Mouse (Mus musculus): ENCODE results near the gene Ncapd3.

The Ncapd3 gene

GRCm38 (mm10) chr9:27030763-27031100, 757 bp downstream of the Ncapd3 start:
- no peak for DNase-seq (ENCODE audit: extremely low read depth, insufficient read length, low spot score)

GRCm38 (mm10) chr9:27043892-27044291, 13.9 kb downstream of the Ncapd3 start:
- DNase-seq (ENCODE audit: extremely low read depth, insufficient read length, low spot score): no peak

GRCm38 (mm10) chr9:27049492-27049891, 19.5 kb downstream of the Ncapd3 start:
- no peak for DNase-seq (ENCODE audit: extremely low read depth, insufficient read length, low spot score)

DNA sequence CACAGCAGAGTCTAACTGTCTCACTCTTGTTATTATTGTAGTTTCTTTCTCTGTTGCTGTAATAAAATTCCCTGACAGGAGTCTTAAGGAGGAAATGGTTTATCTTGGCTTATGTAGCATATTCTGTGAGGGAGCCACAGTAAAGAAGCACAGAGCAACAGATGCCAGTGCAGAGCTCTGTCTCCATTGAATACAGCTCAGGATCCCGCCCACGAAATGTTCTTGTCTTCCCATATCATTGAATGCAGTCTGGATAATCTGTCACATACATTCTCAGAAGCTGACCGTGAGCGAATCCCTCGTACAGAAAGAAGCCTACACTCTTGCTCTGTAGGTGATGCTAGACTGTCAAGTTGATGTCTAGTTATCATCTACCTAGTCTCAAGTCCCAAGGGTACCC, 28.4 kb downstream of the Ncapd3 start:
- DNase-seq (ENCODE audit: extremely low read depth, insufficient read length, low spot score): no peak

DNA sequence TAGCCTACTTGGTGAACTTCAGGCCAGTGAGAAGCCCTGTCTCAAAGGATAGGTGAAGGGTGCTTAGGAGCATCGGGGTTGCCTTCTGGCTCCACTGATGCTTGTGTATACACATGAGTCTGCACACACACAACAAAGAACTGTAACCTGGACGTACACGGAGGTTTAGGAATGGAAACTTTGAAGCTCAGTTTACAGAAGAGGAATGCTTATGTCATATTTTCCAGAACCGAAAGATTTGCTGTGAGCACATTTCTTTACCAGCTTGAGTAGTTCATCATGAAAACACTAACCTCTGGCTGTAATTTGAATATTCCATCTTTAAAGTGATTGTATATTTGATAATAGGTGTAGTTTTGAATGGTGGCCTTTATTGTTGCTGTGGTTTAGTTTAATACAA, 40.9 kb downstream of the Ncapd3 start:
- DNase-seq (ENCODE audit: extremely low read depth, insufficient read length, low spot score): no peak

DNA sequence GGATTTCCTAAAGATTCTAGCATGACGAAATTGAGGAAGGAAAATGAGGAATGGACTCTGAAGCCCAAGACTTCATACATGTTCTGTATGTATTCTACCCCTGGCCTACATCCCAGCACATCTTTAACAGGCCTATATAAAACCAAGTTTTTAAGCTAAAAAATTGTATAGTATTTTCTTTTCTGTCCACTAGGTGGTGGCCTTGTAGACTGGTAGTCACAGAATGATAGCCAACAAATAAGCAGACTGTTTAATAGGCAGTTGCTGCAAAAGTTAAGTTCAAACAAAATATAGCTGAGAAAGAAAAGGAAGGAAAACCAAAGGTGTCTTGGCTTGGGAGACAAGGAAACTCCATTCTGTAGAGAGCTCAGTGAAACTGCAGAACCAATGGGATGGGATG, 44.7 kb downstream of the Ncapd3 start:
- no peak for DNase-seq (ENCODE audit: extremely low read depth, insufficient read length, low spot score)

- no peak for DNase-seq (ENCODE audit: extremely low read depth, insufficient read length, low spot score)
Measured at GRCm38 (mm10) chr9:27075812-27076211, 45.8 kb downstream of the Ncapd3 start.

DNA sequence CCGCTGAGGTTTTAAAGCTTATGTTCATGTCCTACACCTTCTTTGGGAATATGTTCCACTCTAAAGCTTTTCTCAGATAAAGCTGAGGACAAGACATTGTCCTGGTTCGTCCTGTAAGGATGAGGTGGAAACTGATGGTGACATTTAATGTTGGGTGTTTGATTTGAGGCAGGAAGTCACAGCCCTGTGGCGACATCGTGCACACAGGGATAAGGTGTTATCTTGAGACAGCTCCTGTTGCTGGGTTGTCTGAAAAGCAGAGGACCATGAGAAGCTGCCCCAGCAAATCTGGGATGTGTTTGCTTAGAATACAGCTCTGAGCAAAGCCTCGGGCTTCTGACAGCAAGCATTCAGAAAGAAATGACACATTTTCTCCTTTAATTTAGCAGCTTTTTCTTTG, 56.3 kb downstream of the Ncapd3 start:
- DNase-seq (ENCODE audit: extremely low read depth, insufficient read length, low spot score): no peak

DNA sequence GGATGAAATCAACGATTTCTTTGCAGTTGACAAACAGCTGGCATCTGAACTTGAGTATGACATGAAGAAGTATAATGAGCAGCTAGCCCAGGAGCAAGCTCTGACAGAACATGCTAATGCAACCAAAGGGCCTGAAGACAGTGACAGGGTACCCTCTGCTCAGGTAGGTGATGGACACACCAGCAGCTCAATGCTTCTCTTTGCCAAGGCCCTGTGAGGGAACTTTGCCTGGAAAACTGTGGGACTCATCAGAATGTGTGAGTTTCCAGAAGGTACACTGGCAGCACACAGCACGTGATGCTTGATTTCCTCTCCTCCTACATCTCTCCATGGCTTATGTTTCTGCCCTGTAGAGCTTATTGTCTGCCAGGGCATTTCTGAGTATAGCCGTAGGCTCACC, 57.4 kb downstream of the Ncapd3 start:
- no peak for DNase-seq (ENCODE audit: extremely low read depth, insufficient read length, low spot score)

- no peak for DNase-seq (ENCODE audit: extremely low read depth, insufficient read length, low spot score)
Measured at GRCm38 (mm10) chr9:27090134-27090533, 60.2 kb downstream of the Ncapd3 start.

DNA sequence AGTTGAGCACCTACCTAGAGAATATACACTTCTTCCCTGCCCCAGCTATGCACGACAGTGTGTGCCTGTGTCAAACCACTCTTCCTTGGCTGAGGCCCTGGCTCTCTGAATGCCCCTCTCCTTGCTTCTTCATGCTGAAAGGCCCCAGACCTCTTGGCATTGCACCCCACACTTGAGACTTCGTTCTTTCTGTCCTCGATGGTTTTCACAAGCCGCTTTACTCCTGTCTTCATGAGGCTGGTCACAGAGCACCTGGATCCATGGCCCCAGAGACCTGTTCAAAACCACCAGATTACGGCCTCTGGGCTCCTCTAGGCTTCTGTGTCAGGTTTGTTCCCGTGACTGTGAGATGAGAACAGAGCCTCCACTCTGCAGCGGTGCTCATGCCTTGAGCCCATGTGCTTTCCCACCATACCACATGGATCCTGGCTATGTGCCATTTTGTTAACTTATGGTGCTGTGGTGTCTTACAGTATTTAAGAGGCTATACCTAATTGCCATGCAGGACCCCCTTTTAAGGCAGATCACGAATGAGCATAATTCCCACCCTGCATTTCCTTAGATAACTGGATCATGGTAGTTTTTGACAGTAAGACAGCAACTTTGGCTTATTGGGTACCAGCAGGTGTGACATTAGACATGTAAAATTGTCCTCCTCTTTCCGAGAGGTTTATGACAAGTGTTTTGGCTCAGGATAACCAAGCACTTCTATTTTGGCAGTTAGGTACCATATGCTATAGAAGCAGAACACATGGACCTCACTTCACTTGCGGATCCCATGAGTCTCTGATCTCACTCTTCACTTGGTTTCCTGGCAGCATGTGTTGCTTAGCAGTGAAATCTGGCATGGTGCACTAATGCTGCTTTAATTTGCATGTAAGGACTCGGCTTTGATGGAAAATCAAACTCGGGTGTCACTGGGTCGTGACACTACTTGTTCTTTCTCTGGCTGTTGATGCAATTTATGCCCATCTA, 61.1 kb downstream of the Ncapd3 start:
- DNase-seq (ENCODE audit: extremely low read depth, insufficient read length, low spot score): no peak

DNA sequence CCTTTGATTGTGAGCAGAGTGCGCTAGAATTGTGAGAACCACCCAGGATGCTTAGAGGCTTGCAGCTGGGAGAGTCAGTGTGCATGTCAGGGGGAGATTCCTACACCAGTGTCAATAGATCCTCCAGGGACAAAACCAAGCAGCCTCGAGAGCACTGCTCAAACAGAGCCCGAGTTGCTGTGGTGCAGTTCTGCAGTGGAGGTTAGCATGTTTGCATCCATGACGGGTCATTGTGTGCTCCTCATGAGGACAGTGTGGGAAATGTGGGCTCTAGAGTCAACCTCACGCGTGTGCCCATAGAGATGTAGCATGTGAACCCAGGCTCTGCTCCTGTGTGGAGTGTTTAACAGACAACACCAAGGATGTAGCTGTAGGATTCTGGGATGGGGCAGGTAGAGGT, 62.9 kb downstream of the Ncapd3 start:
- DNase-seq (ENCODE audit: extremely low read depth, insufficient read length, low spot score): no peak

- no peak for DNase-seq (ENCODE audit: extremely low read depth, insufficient read length, low spot score)
Measured at GRCm38 (mm10) chr9:27098092-27098491, 68.1 kb downstream of the Ncapd3 start.

- no peak for DNase-seq (ENCODE audit: extremely low read depth, insufficient read length, low spot score)
Measured at GRCm38 (mm10) chr9:27098557-27098956, 68.6 kb downstream of the Ncapd3 start.

DNA sequence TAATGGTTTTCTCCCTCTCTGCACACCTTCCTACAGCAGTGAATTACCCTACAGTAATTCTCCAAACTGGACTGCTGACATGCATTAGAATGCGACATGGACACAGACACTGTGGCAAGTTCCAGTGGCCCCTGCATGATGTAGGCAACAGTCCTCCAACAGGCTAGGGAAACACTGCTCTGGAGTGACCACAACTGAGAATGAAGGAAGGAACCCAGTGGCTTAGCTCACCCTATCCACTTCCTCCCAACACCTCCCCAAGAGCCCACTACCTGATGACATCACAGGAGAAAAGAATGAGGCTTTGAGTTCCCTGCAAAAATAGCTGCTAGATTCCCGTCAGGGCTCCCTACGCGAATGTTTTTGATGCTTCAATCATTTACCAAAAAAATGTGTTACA, 69.5 kb downstream of the Ncapd3 start:
- no peak for DNase-seq (ENCODE audit: extremely low read depth, insufficient read length, low spot score)

- no peak for DNase-seq (ENCODE audit: extremely low read depth, insufficient read length, low spot score)
Measured at GRCm38 (mm10) chr9:27101466-27101865, 71.5 kb downstream of the Ncapd3 start.

- no peak for DNase-seq (ENCODE audit: extremely low read depth, insufficient read length, low spot score)
Measured at GRCm38 (mm10) chr9:27106081-27106480, 76.1 kb downstream of the Ncapd3 start.

DNA sequence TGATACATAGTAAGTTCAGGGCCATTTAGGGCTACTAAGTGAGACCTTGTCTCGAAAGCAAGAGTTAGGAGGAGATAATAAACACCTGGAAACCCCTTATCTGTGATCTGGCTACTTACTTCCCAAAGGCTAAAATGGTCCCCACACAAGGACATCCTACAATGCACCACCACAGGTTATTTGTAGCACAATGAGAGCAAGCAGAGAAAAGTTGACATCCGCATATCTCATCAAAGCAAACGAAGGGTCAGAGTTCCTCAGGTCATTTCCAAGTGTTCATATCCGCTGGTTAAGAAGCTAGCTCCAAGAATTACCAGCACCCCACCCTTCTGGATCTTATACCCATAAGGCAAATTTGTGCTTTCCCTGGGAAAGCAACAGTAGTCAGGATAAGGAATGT, 78.5 kb downstream of the Ncapd3 start:
- DNase-seq (ENCODE audit: extremely low read depth, insufficient read length, low spot score): no peak

DNA sequence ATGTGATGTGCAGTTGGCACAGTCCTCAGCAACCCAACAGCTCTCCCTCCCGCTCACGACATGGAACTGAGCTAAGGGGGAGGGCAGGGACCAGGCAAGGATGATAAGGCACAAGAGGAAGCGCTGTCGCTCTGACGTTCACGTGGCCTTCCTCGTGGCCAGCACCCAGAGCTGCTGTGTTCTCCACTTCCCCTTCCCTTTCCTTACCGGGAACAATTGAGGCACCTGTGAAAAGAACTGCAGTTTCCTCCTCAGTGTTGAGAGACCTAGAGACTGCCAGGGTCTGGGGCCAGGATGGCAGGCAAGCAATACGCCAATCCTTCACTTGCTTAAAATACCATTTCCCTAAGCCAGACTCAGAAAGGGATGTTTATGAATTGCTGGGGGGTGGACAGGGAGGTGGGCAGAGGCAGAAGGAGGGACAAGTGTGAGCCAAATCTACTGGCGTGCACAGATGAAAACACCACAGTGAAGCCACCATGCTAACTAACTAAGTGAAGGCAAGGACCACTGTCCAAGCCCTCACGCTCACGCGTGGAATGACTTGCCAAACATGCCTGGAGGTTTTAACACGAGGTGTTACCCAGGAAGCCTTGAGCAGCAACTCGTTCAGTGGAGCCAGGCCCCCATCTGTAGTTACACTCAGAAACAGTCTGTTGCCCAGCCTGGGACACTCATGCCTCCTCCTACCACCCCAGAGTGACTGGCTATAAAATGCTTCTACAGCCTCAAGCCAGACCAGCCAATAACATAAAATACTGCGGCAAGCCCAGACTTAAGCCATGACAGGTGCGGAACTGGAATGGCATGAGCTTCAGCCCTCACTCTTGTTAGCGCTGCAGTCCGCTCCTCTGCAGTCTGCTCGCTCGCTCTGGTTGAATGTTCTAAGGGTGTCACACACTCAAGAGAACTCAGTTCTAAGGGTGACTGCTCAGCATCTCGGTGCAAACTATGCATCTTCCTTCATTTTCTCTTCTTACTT, 79.8 kb downstream of the Ncapd3 start:
- no peak for DNase-seq (ENCODE audit: extremely low read depth, insufficient read length, low spot score)

GRCm38 (mm10) chr9:27110681-27111080, 80.7 kb downstream of the Ncapd3 start:
- no peak for DNase-seq (ENCODE audit: extremely low read depth, insufficient read length, low spot score)

DNA sequence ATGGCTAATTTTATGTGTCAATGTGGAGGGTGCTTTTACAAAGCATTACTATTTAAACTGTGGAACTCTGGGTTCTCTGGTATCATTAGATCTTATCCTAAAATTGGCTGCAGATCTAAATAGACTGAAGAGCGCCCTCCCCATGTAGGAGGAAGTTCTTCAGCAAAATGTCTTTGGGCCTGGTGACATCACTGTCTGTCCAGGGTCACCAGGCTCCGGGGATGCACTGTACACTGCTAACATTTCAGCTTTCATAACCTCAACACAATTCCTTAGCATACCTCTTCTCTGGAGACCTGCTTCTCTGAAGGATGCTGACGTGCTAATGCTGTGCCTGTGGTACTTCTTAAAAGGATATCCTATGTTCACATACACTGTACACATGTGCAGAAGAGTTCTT, 81.8 kb downstream of the Ncapd3 start:
- no peak for DNase-seq (ENCODE audit: extremely low read depth, insufficient read length, low spot score)
